Mouse (Mus musculus) stomach, postnatal 0 days (tissue): Measurements from ENCODE around the gene Otop3.
"Not testable (repeated sequence)": the region's sequence is repeated elsewhere in the genome, so short reads cannot be mapped to it uniquely, and the experiment has no call there.

Experiments used
- CTCF ChIP-seq: IDR thresholded peaks from 2 replicates; pipeline ENCODE4 v1.5.1; 2016; ENCODE audit warnings: antibody characterized with exemption, low read depth, mild to moderate bottlenecking, moderate library complexity
- EP300 ChIP-seq: optimal IDR thresholded peaks from 2 replicates; pipeline ENCODE3; 2016; ENCODE audit warnings: antibody characterized with exemption

DNA sequence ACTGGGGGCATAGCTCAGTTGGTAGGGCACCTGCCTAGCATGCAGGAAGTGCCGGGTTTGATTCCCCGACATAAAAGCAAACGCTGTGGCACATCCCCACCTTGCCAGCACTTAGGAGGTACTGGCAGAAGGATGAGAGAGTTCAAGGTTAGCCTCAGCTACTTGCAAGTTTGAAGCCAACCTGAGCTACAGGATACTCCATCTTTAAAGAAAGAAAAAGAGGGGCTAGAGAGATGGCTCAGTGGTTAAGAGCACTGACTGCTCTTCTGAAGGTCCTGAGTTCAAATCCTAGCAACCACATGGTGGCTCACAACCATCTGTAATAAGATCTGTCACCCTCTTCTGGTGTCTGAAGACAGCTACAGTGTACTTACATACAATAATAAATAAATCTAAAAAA lies 52.3 kb downstream of the Otop3 start:
- not testable (repeated sequence) for TF ChIP-seq EP300, CTCF
